Mouse (Mus musculus) ES-E14 (cell line): ENCODE results near the gene Urm1. TPM values are rescaled to one million over a fixed set of nuclear protein-coding genes. Genes with fewer than 3 reads are reported as not detected.
A peak's percentile ranks its signal among the peaks of the same experiment; 100 is the strongest.

Experiments used
- DNase-seq: peaks from one replicate; pipeline ENCODE4 v3.0.0-alpha.2; 2013; ENCODE audit warnings: low read depth, low spot score
- H3K27ac ChIP-seq: 2 replicates; pipeline ENCODE4 v1.5.1; 2012; ENCODE audit warnings: low read depth, mild to moderate bottlenecking, low read length, moderate library complexity, mixed read lengths; ENCODE audit not compliant: poor library complexity, insufficient read depth, severe bottlenecking
- H3K36me3 ChIP-seq: 2 replicates; pipeline ENCODE4 v1.6.1; 2012; ENCODE audit warnings: mild to moderate bottlenecking, low read length, moderate library complexity, mixed read lengths; ENCODE audit not compliant: control insufficient read depth, poor library complexity, insufficient read depth, severe bottlenecking
- H3K4me1 ChIP-seq, 2 experiments: fragments of 150-350 bp in 1 of 2; sonication (generic) in 1 of 2; 2 replicates each; pipeline ENCODE4 v1.6.1; 2012; ENCODE audit warnings: low read length in 2 of 2, mild to moderate bottlenecking in 1 of 2, mixed read lengths in 1 of 2; ENCODE audit not compliant: control insufficient read depth in 2 of 2, insufficient read depth in 2 of 2, poor library complexity in 1 of 2
- H3K4me3 ChIP-seq, 2 experiments: fragments of 150-350 bp in 1 of 2; sonication (generic) in 1 of 2; 2 replicates each; pipeline ENCODE4 v1.5.1; 2012; ENCODE audit warnings: low read length in 2 of 2, low read depth in 1 of 2, mild to moderate bottlenecking in 1 of 2, mixed read lengths in 1 of 2; ENCODE audit not compliant: insufficient read depth in 1 of 2, poor library complexity in 1 of 2, severe bottlenecking in 1 of 2
- H3K9ac ChIP-seq: 2 replicates; pipeline ENCODE4 v1.6.1; 2012; ENCODE audit warnings: low read depth, mild to moderate bottlenecking, low read length, mixed read lengths; ENCODE audit not compliant: poor library complexity, insufficient read depth, severe bottlenecking
- H3K9me3 ChIP-seq: fragments of 150-350 bp; sonication (generic); 2 replicates; pipeline ENCODE4 v1.6.1; 2012; ENCODE audit warnings: low read depth, mild to moderate bottlenecking, low read length; ENCODE audit not compliant: control insufficient read depth, insufficient read depth
- CHD2 ChIP-seq: IDR thresholded peaks from 2 replicates; pipeline ENCODE4 v1.6.1; 2014; ENCODE audit warnings: mild to moderate bottlenecking, low read depth, low read length, inconsistent platforms
- HCFC1 ChIP-seq: IDR thresholded peaks from 2 replicates; pipeline ENCODE4 v1.6.1; 2012; ENCODE audit warnings: low read length, inconsistent platforms, borderline replicate concordance; ENCODE audit not compliant: insufficient read depth
- MAFK ChIP-seq: IDR thresholded peaks from 2 replicates; pipeline ENCODE4 v1.6.1; 2014; ENCODE audit warnings: mild to moderate bottlenecking, low read depth, low read length, inconsistent platforms; ENCODE audit not compliant: insufficient read depth
- ZC3H11A ChIP-seq: IDR thresholded peaks from 2 replicates; pipeline ENCODE4 v1.6.1; 2012; ENCODE audit warnings: low read depth, mild to moderate bottlenecking, inconsistent platforms, low read length, borderline replicate concordance
- ZNF384 ChIP-seq: IDR thresholded peaks from 2 replicates; pipeline ENCODE4 v1.6.1; 2012; ENCODE audit warnings: low read depth, low read length, inconsistent platforms
- in situ Hi-C, 2 experiments: fragments of 600-800 bp; cut with MboI; formaldehyde crosslinking; loops; one replicate each; pipeline ENCODE4 v1.15.1; 2025; ENCODE audit warnings: low sequenced_read_pairs in 2 of 2, inconsistent platforms in 1 of 2; ENCODE audit not compliant: unreplicated experiment in 2 of 2
- total RNA-seq: library from RNA; depleted of rRNA; stranded (reverse); fragments of 300-350 nt; gene quantifications from 2 replicates; pipeline ENCODE4 v1.2.3, GENCODE M21; 2012

Urm1 gene
- total RNA-seq, 1 experiment, result 50.8 TPM

DNA sequence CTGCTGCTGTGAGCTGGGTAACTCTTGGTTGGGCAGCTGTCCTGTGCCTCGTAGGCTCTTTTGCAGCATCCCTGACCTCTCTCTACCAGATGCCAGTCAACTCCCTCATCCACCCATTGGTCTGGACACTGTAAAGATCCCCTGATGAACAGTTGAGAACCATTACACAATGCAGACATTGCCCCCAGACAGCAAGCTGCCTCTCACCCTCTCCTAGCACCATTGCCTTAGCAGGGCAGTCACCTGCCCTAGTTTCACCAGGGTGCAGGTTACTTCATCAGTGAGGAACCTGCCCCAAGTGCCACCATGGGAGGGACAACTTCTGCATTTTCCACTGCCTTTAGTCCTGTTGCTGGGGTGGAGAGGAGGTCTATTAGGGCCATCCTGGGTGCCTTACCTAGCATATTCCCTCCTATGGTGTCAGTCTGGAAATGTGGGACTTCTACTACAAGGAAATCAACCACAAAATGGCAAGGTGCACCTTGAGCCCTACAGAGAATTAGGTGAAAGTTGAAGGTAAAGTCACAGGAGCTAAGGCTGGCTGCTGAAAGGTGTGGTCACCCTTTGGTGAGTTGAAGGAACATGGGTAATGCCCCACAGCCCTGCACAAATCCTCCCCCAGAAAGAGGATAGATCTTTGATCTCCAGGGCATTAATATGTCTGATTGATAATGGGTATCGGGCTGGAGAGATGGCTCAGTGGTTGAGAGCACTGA is 26.9 kb upstream of the Urm1 start:
- TF ChIP-seq MAFK (no peak), CHD2 (no peak), ZC3H11A (no peak), HCFC1 (no peak), ZNF384 (no peak)
- Histone ChIP-seq H3K27ac (no peak overlapping the region), H3K36me3 (peaks cover 20% of the 10 kb centered on the region), H3K4me3 (no peak overlapping the region), H3K9me3 (no peaks in the 10 kb centered on the region), H3K9ac (no peak overlapping the region), H3K4me1 (peaks cover 0 to 11% of the 10 kb centered on the region in 2 experiments; a peak in 2 of 4 replicates)
- in situ Hi-C loops, result no loop called here
- DNase-seq, result no peak

DNA sequence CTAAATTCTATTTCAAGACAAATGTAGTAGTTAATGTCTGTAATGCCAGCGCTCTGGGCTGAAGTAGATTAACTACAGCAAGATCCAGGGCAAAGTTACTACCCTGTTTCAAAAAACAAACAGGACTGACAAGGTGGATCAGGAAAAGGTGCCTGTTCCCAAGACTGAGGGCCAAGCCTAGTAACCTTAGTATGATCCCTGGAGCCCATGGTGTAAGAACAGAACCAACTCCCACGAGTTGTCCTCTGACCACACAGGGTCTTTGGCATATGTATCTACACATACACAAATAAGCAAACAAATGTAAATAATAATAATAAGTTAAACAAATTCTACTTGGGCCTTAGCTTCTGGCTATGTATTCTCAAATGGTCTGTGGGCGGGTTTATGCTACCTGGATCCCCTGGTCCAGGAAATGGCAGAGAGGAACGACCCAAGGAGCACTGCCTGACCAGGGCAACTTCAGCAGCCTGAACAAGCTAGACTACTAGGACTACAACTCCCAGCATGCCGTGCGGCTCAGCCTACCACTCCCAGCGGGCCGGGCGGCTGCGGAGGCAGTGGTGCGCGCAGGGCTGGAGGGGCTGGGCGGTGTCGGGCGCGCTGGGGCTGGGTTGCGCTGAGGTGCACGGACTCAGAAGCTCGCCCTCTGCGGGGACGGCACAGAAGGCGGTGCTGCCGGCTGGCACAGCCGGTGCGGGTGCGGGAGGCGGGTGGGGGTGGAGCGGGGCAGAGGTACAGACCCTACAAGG is 17.6 kb upstream of the Urm1 start, which contains the start of gene Slc27a4:
Slc27a4 (plus strand) TSS at position 560 of the 752 bp plus-strand sequence.
- peak within 1 kb of the TSS; percentile 85 for H3K9ac ChIP-seq
- peak within 1 kb of the TSS; percentile 86 to 92 for H3K4me3 ChIP-seq
- H3K9me3 ChIP-seq, result no peaks in the 10 kb centered on the region
- in situ Hi-C loops, result no loop called here
- peaks cover 9% of the 10 kb centered on the region for H3K36me3 ChIP-seq
- DNase-seq, result peak; percentile 88
- peaks cover 0 to 3% of the 10 kb centered on the region in 2 experiments; a peak in 1 of 4 replicates for H3K4me1 ChIP-seq
- TF ChIP-seq ZNF384, result no peak
- TF ChIP-seq HCFC1, result peak; percentile 97
- TF ChIP-seq MAFK, result no peak
- no peak within 1 kb of the TSS for H3K27ac ChIP-seq

DNA sequence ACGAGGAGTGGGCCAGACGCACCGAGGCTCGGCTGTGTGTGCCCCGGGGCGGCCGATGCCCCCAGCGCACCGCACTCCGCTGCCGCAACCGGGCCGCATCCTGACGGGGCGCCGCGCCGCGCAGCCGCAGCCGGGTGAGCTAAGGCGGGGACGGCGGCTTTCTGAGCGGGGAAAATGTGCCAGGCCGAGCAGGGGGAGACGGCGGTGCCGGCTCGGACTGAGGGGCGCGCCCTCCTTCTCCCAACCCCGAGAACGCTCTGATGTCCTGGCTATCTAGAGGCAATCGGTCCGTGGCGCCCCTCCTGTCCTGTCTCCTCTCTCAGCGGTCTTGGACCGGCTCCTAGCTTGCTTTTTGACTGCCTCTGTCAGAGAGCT is 17.1 kb upstream of the Urm1 start:
- peaks cover 15% of the 10 kb centered on the region for H3K36me3 ChIP-seq
- DNase-seq, result no peak

DNA sequence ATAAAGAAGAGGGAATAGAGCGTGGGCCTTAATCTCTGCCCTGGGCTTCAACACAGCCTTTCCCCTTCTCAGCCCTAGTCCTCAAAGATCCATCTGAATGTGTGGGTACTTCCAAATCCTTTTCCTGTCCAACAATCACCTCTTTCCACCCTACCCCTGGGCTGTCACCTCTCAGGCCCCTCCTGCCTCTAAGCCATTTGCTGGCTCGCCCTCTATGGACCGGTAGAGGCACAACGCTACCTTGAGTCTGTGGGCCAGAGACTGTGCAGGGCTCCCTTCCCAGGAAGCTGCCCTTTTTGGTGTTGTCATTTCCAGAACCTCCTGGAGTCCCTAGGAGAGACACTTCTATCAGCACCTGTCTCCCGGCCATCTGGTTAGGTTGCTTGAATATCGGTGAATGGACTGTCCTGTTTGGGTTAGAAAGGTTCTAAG is 16.5 kb upstream of the Urm1 start:
- peak overlapping the region; percentile 85; the same call in 1 of the 2 replicates for H3K9ac ChIP-seq
- no peak for TF ChIP-seq ZC3H11A
- no peak for TF ChIP-seq HCFC1
- TF ChIP-seq MAFK, result no peak
- TF ChIP-seq ZNF384, result no peak
- TF ChIP-seq CHD2, result no peak
- in situ Hi-C loops, result no loop called here
- H3K27ac ChIP-seq, result no peak overlapping the region
- H3K36me3 ChIP-seq, result peaks cover 18% of the 10 kb centered on the region
- peaks cover 0 to 3% of the 10 kb centered on the region in 2 experiments; a peak in 1 of 4 replicates for H3K4me1 ChIP-seq
- H3K4me3 ChIP-seq, result peak overlapping the region; percentile 86 to 92
- no peak for DNase-seq
- H3K9me3 ChIP-seq, result no peaks in the 10 kb centered on the region

More for the DNA sequence above, 17.1 kb upstream of the Urm1 start:
- H3K4me3 ChIP-seq, result peak overlapping the region; percentile 86 to 92
- H3K4me1 ChIP-seq, result peaks cover 0 to 3% of the 10 kb centered on the region in 2 experiments; a peak in 1 of 4 replicates
- TF ChIP-seq HCFC1 (no peak), ZC3H11A (no peak), MAFK (no peak), CHD2 (no peak), ZNF384 (no peak)
- H3K9me3 ChIP-seq, result no peaks in the 10 kb centered on the region
- in situ Hi-C loops, result no loop called here
- H3K9ac ChIP-seq, result peak overlapping the region; percentile 85
- no peak overlapping the region for H3K27ac ChIP-seq
